Mouse (Mus musculus): Measurements from ENCODE around the gene Zfp52. TPM values are rescaled to one million over a fixed set of nuclear protein-coding genes. Genes with fewer than 3 reads are reported as not detected.

Gene Zfp52
- total RNA-seq, 1 experiment, result 3.7 TPM

DNA sequence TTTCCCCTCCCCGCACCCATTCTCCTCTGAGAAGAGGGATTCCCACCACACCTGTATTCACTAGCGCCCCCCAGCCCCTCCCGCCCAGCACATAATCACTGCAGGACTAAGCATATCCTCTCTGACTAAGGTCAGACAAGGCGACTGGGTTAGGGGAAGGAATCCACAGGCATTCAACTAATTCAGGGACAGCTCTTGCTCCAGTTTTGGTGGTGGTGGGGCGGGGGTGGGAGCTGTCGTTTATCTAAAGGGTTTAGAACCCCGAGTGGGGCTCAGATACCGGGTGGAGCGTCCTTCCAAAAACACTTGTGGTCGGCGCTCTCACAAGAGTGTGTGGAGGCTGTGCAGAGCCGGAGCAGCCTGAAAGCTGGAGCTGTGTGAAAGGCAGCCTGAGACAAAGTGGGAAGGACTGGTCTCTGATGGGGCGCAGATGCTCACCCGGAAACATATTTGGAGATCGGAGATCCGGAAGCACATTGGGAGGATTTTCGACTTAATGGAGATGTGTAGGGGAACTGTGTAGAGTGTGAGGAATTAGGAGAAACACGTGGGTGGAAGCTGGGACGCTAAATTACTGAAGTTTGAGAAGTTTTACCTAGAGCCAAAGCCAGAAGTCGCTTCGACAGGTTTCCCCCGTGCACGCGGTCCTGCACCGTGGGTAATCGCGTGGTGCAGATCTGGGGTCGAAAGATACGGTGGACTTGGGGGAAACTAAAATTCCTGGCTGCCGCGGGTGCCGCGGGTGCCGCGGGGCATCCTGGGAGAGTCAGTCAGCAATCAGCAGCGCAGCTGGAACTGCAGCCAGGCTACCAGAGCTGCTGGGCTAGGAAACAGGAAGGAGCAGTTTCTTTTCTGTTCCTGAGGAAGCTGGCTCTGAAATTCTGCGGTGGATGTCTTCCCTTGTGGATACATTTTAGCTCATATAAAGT, 18.9 kb upstream of the Zfp52 start:
- TF ChIP-seq ZNF384 (IDR thresholded peaks at IDR 0.05; ENCODE audit: low read depth, low read length) (no peak; the same call in 1 of the 2 replicates), CHD2 (IDR thresholded peaks at IDR 0.05; ENCODE audit: low read depth, low read length) (no peak), MAFK (IDR thresholded peaks at IDR 0.05; ENCODE audit: insufficient read depth, low read depth, low read length) (no peak), HCFC1 (IDR thresholded peaks at IDR 0.05; ENCODE audit: borderline replicate concordance, insufficient read depth, low read length) (0 out of 2 replicates have a peak, but pooled peaks have one; percentile 50), ZC3H11A (IDR thresholded peaks at IDR 0.05; ENCODE audit: borderline replicate concordance, low read depth, low read length) (no peak)
- Histone ChIP-seq H3K27ac (ENCODE audit: insufficient read depth, low read depth, low read length, poor library complexity, severe bottlenecking) (peak overlapping the region; percentile 85), H3K9ac (ENCODE audit: insufficient read depth, low read depth, low read length, poor library complexity, severe bottlenecking) (peak overlapping the region; percentile 92), H3K36me3 (ENCODE audit: control insufficient read depth, insufficient read depth, low read length, poor library complexity, severe bottlenecking) (no peaks in the 10 kb centered on the region; the same call in 1 of the 2 replicates), H3K4me3 (ENCODE audit: insufficient read depth in 1 of 2, low read depth in 1 of 2, low read length in 2 of 2, poor library complexity in 1 of 2, severe bottlenecking in 1 of 2) (peak overlapping the region; percentile 72 to 78), H3K9me3 (ENCODE audit: control insufficient read depth, insufficient read depth, low read depth, low read length) (peaks cover 3% of the 10 kb centered on the region; the same call in 1 of the 2 replicates), H3K4me1 (ENCODE audit: control insufficient read depth in 2 of 2, insufficient read depth in 2 of 2, low read length in 2 of 2, poor library complexity in 1 of 2) (peaks cover 0 to 3% of the 10 kb centered on the region in 2 experiments; a peak in 1 of 4 replicates)
- in situ Hi-C loops (cut with MboI; ENCODE audit: low sequenced_read_pairs in 2 of 2, unreplicated experiment in 2 of 2), result no loop called here
- peak; percentile 42 for DNase-seq (ENCODE audit: low read depth, low spot score)

DNA sequence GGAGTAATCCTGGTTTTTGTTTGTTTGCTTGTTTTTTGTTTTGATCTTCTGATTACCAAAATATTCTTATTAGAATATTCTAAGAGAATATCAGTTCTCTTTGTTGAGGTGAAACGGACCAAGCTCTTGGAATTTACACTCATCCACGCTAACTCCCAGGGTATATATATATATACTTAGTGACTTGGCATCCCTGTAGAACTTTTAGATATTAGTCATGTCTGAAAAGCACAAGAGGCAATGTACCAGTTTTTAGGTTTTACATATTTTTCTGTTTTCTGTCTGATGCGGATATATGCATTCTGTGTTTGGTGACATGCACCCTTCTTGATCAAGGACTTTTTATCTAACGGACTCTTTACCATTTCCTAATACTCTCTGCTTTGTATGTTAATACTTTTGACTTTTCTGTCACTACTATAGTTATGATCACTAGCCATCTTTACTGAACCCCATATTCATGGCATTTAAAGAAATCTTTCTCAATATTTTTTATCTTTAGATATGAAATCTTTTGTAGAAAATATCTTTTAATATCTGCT, 18.1 kb upstream of the Zfp52 start:
- in situ Hi-C loops (cut with MboI; ENCODE audit: low sequenced_read_pairs in 2 of 2, unreplicated experiment in 2 of 2), result no loop called here
- H3K4me3 ChIP-seq (ENCODE audit: insufficient read depth in 1 of 2, low read depth in 1 of 2, low read length in 2 of 2, poor library complexity in 1 of 2, severe bottlenecking in 1 of 2), result peak overlapping the region; percentile 72 to 78; a peak in 3 of 4 replicates
- peaks cover 0 to 3% of the 10 kb centered on the region in 2 experiments; a peak in 1 of 4 replicates for H3K4me1 ChIP-seq (ENCODE audit: control insufficient read depth in 2 of 2, insufficient read depth in 2 of 2, low read length in 2 of 2, poor library complexity in 1 of 2)
- TF ChIP-seq ZC3H11A (IDR thresholded peaks at IDR 0.05; ENCODE audit: borderline replicate concordance, low read depth, low read length), result no peak
- peak; percentile 82 for TF ChIP-seq ZNF384 (IDR thresholded peaks at IDR 0.05; ENCODE audit: low read depth, low read length)
- H3K36me3 ChIP-seq (ENCODE audit: control insufficient read depth, insufficient read depth, low read length, poor library complexity, severe bottlenecking), result no peaks in the 10 kb centered on the region
- no peak for DNase-seq (ENCODE audit: low read depth, low spot score)
- H3K9ac ChIP-seq (ENCODE audit: insufficient read depth, low read depth, low read length, poor library complexity, severe bottlenecking), result peak overlapping the region; percentile 92; the same call in 1 of the 2 replicates
- peaks cover 3% of the 10 kb centered on the region; the same call in 1 of the 2 replicates for H3K9me3 ChIP-seq (ENCODE audit: control insufficient read depth, insufficient read depth, low read depth, low read length)
- no peak overlapping the region; the same call in 1 of the 2 replicates for H3K27ac ChIP-seq (ENCODE audit: insufficient read depth, low read depth, low read length, poor library complexity, severe bottlenecking)

DNA sequence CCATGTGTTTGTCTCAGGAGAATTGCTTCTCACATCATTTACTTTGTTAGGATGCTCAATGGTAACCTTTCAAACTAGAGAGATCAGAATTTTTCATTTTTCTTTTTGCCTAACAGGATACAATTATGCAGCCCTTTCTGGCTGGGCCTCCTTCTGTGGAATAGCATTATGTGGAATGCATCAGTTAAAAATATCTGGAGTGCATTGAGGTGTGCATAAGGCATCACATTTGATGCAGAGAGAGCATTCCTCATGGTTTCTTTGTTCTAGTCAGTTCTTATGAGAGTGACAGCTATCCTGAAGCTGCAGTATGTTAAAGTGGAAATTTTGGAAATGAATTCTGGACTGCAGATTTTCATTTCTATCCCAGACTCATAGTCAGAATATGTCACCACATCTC, 9.1 kb upstream of the Zfp52 start:
- no peak overlapping the region for H3K4me3 ChIP-seq (ENCODE audit: insufficient read depth in 1 of 2, low read depth in 1 of 2, low read length in 2 of 2, poor library complexity in 1 of 2, severe bottlenecking in 1 of 2)
- no peaks in the 10 kb centered on the region for H3K9me3 ChIP-seq (ENCODE audit: control insufficient read depth, insufficient read depth, low read depth, low read length)
- H3K4me1 ChIP-seq (ENCODE audit: control insufficient read depth in 2 of 2, insufficient read depth in 2 of 2, low read length in 2 of 2, poor library complexity in 1 of 2), result peaks cover 0 to 3% of the 10 kb centered on the region in 2 experiments; a peak in 1 of 4 replicates
- no peaks in the 10 kb centered on the region for H3K36me3 ChIP-seq (ENCODE audit: control insufficient read depth, insufficient read depth, low read length, poor library complexity, severe bottlenecking)
- TF ChIP-seq HCFC1 (IDR thresholded peaks at IDR 0.05; ENCODE audit: borderline replicate concordance, insufficient read depth, low read length) (no peak), MAFK (IDR thresholded peaks at IDR 0.05; ENCODE audit: insufficient read depth, low read depth, low read length) (no peak), CHD2 (IDR thresholded peaks at IDR 0.05; ENCODE audit: low read depth, low read length) (no peak), ZC3H11A (IDR thresholded peaks at IDR 0.05; ENCODE audit: borderline replicate concordance, low read depth, low read length) (no peak), ZNF384 (IDR thresholded peaks at IDR 0.05; ENCODE audit: low read depth, low read length) (no peak)
- no peak overlapping the region for H3K27ac ChIP-seq (ENCODE audit: insufficient read depth, low read depth, low read length, poor library complexity, severe bottlenecking)
- H3K9ac ChIP-seq (ENCODE audit: insufficient read depth, low read depth, low read length, poor library complexity, severe bottlenecking), result no peak overlapping the region
- in situ Hi-C loops (cut with MboI; ENCODE audit: low sequenced_read_pairs in 2 of 2, unreplicated experiment in 2 of 2), result no loop called here
- no peak for DNase-seq (ENCODE audit: low read depth, low spot score)

DNA sequence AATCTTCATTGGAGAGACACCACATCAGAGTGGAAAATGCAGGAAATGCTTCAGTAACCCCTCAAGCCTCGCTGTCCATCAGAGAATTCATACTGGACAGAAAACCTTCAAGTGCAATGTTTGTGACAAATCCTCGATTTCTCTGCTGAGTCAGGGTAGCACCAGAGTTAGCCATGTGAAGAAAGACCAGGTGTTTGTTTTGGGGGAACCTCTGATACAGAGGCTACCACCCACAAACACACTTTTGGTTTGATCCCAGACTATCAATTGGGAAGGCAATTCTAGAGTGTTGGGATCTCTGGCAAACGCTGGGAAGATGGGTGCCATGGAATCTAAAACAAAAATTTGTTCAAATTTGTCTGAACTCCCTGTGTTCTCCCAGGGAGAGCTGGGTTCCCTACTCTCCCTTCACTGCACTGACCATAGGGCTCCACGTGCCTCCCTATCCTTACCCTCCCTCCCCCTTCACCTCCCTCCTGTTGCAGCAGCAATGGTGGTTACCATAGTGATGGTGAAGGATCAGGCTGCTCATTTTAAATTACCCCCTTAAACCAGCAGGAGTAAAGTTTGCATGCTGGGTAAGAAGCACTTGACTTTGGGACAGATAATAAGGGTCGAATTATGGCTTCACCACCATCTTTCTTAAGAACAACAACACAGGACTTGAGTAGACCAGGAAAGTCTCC, 4.6 kb upstream of the Zfp52 start:
- DNase-seq (ENCODE audit: low read depth, low spot score), result no peak
- in situ Hi-C loops (cut with MboI; ENCODE audit: low sequenced_read_pairs in 2 of 2, unreplicated experiment in 2 of 2), result no loop called here

More for the DNA sequence above, 4.6 kb upstream of the Zfp52 start:
- Histone ChIP-seq H3K9me3 (ENCODE audit: control insufficient read depth, insufficient read depth, low read depth, low read length) (no peaks in the 10 kb centered on the region), H3K36me3 (ENCODE audit: control insufficient read depth, insufficient read depth, low read length, poor library complexity, severe bottlenecking) (no peaks in the 10 kb centered on the region), H3K4me1 (ENCODE audit: control insufficient read depth in 2 of 2, insufficient read depth in 2 of 2, low read length in 2 of 2, poor library complexity in 1 of 2) (peaks cover 5 to 13% of the 10 kb centered on the region in 2 experiments; a peak in 2 of 4 replicates), H3K9ac (ENCODE audit: insufficient read depth, low read depth, low read length, poor library complexity, severe bottlenecking) (no peak overlapping the region), H3K4me3 (ENCODE audit: insufficient read depth in 1 of 2, low read depth in 1 of 2, low read length in 2 of 2, poor library complexity in 1 of 2, severe bottlenecking in 1 of 2) (no peak overlapping the region), H3K27ac (ENCODE audit: insufficient read depth, low read depth, low read length, poor library complexity, severe bottlenecking) (no peak overlapping the region)
- no peak for TF ChIP-seq HCFC1 (IDR thresholded peaks at IDR 0.05; ENCODE audit: borderline replicate concordance, insufficient read depth, low read length)
- TF ChIP-seq CHD2 (IDR thresholded peaks at IDR 0.05; ENCODE audit: low read depth, low read length), result no peak
- TF ChIP-seq ZC3H11A (IDR thresholded peaks at IDR 0.05; ENCODE audit: borderline replicate concordance, low read depth, low read length), result no peak
- TF ChIP-seq MAFK (IDR thresholded peaks at IDR 0.05; ENCODE audit: insufficient read depth, low read depth, low read length), result no peak
- TF ChIP-seq ZNF384 (IDR thresholded peaks at IDR 0.05; ENCODE audit: low read depth, low read length), result no peak
